Mouse (Mus musculus): ENCODE measurements around the gene Ankfn1.

Gene Ankfn1

DNA sequence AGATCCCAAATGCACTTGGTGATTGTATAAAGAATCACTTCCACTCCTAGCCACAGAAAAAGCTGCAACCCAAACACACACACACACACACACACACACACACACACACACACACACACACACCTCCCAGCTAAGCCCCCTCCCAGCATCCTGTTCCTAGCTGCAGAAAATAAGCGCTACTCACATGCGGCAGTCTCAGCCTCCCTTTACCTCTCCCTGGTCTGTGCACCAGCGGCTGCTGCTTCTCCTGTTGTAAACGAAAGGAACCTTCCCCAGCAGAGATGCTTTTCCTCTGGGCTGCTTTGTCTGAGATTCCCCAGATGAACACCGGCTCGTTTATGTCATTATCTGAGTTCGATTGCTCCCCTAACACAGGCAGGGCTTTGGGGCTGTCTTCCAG, at the start of gene Ankfn1:
Gene Ankfn1 (minus strand): TSS at position 223 of the 400 bp plus-strand sequence.
- DNase-seq (ENCODE audit: inconsistent age in 2 of 2, low spot score in 1 of 2) = no peak

GRCm38 (mm10) chr11:89823661-89824446, 46.4 kb upstream of the Ankfn1 start:
- no peak for DNase-seq (ENCODE audit: inconsistent age in 2 of 2, low spot score in 1 of 2)

GRCm38 (mm10) chr11:89818594-89818993, 41.1 kb upstream of the Ankfn1 start:
- no peak for DNase-seq (ENCODE audit: inconsistent age in 2 of 2, low spot score in 1 of 2)

- no peak for DNase-seq (ENCODE audit: inconsistent age in 2 of 2, low spot score in 1 of 2)
Measured at GRCm38 (mm10) chr11:89811403-89811802, 34.0 kb upstream of the Ankfn1 start.

- DNase-seq (ENCODE audit: inconsistent age in 2 of 2, low spot score in 1 of 2) = no peak
Measured at GRCm38 (mm10) chr11:89807998-89808397, 30.5 kb upstream of the Ankfn1 start.

- no peak for DNase-seq (ENCODE audit: inconsistent age in 2 of 2, low spot score in 1 of 2)
Measured at GRCm38 (mm10) chr11:89804822-89805221, 27.4 kb upstream of the Ankfn1 start.

DNA sequence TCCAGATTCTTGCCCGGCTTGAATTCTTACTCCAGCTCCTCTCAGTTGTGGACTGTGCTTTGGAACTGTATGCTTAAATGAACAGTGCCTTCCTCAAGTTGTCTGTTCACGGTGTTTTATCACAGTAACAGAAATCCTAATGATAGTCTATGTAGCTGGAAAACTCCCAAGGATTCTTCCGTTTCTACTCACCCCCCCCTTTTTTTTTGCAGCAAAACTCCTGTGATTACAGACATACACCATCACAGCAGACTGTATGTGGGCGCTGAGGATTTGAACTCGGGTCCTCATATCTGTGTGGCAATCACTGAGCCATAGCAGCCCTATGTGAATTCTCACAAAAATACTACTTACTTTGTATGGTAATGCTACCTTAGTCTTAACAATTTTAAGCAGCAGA, 26.5 kb upstream of the Ankfn1 start:
- DNase-seq (ENCODE audit: inconsistent age in 2 of 2, low spot score in 1 of 2) = no peak

- no peak for DNase-seq (ENCODE audit: inconsistent age in 2 of 2, low spot score in 1 of 2)
Measured at GRCm38 (mm10) chr11:89792709-89793108, 15.3 kb upstream of the Ankfn1 start.

GRCm38 (mm10) chr11:89776070-89776469, 1.4 kb downstream of the Ankfn1 start:
- DNase-seq (ENCODE audit: inconsistent age in 2 of 2, low spot score in 1 of 2) = no peak

DNA sequence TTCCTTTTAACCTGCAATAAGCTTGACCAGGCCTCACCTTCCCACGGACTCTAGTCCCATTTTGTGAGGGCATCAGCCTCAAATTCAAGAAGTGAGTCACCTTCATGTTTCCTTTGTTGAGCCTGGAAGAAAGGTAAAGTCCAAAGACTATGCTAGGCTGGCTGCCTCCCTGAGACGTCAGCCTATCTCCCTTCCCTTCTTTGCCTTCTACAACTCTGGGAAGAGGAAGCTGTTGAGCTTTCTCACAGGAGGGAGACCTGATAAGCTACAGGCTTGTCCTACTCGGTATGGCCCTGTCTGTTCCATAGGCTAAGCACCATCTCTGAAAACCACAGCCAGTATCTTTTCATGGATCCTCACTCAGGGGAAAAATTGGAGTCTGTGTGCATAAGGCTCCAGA, 2.5 kb downstream of the Ankfn1 start:
- DNase-seq (ENCODE audit: inconsistent age in 2 of 2, low spot score in 1 of 2) = no peak

DNA sequence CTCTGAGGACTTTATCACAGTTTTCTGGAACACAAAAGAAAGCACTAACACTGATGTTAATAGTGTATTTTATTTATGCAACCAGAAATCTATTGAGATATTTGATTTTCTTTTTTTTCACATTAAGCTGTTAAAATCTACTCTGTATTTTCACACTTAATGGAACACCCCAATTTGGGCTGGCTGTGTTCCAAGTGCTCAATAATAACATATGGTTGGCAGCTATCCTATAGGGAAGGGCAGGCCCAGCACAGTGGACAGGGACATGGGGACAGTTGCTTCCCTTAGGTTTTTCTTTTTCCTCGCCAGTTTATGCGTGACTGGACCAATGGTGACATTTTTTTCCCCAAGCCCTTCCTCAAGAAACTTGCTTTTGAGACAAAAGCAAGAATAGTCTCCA, 4.5 kb downstream of the Ankfn1 start:
- no peak for DNase-seq (ENCODE audit: inconsistent age in 2 of 2, low spot score in 1 of 2)

- DNase-seq (ENCODE audit: inconsistent age in 2 of 2, low spot score in 1 of 2) = no peak
Measured at GRCm38 (mm10) chr11:89765770-89766148, 11.7 kb downstream of the Ankfn1 start.

- DNase-seq (ENCODE audit: inconsistent age in 2 of 2, low spot score in 1 of 2) = no peak
Measured at GRCm38 (mm10) chr11:89765014-89765769, 12.3 kb downstream of the Ankfn1 start.

- no peak for DNase-seq (ENCODE audit: inconsistent age in 2 of 2, low spot score in 1 of 2)
Measured at GRCm38 (mm10) chr11:89733973-89734693, 43.3 kb downstream of the Ankfn1 start.

DNA sequence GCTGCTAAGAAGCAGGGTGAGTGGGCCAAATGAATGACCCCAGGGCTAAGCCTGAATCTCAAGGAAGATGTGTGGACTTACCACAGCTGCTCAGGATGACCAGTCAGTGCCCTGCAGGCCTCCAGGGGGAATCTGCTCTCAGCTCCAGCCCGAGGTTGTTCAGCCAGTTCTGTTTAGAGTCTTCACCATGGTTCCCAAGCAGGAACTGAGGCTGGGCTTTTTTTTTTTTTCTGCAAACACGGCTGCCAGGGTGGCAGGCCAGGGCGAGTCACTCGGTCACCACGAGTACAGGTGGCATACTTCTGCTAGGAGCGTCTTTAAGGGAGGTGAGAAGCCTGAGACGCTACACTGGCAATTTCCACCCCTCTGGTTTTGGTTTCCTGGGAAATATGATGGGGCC, 43.9 kb downstream of the Ankfn1 start:
- DNase-seq (ENCODE audit: inconsistent age in 2 of 2, low spot score in 1 of 2) = no peak

- DNase-seq (ENCODE audit: inconsistent age in 2 of 2, low spot score in 1 of 2) = peak; percentile 61 to 92
Measured at GRCm38 (mm10) chr11:89720847-89721246, 56.6 kb downstream of the Ankfn1 start.

DNA sequence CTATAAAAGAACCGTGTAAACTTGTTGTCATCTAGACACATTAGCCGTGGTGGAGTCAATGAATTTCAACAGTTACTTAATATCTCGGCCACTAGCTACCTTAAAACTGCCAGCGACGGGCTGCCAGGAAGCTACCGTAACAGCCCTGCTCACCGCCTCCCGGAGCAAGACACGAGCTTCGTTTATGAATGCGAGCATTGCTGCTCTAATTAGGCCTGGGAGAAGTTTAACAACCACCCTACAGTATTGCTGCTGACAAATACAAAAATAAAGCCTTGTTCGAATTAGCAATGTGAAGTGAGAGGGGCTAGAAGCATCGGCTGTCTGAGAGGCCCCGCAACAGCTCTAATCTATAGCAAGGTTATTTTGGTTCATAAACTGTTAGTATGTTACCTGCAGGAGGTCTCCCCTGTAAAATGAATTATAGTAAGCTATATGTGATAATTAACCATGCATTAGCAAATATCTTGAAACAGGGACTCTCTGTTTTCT, 58.9 kb downstream of the Ankfn1 start:
- no peak for DNase-seq (ENCODE audit: inconsistent age in 2 of 2, low spot score in 1 of 2)

DNA sequence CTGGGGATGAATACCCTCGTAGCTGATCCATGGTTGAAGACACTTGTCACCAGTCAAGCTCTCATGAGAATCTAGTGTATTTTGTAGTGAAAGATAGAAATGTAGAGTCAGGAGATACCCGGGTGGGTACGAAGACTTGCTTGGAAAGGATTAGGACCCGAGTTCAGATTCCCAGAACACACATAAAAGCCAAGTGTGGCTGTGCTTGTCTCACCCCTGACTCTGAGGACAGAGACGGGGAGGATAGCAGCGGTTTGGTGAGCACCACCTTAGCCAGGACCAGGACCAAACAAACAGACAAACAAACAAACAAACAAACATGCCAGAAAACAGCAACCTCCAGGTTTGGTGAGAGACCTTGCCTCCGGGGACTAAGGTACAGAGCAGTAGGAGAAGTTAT, 61.1 kb downstream of the Ankfn1 start:
- no peak for DNase-seq (ENCODE audit: inconsistent age in 2 of 2, low spot score in 1 of 2)

DNA sequence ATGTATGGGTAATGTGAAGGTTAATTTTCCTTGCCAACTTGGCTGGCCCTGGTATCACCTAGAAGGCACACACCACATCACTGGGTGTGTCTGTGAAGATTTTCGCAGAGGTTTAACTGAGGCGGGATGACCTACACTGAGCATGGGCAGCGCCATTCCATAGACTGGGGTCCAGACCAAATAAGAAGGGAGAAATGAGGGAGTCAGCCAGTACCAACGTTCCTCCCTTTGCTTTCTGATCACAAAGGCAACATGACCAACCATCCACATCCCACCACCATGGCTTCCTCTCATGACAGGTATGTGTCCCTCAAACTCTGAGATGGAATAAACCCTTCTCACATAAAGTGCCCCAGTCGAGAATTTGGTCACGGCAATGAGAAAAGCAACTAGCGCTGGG, 68.9 kb downstream of the Ankfn1 start:
- no peak for DNase-seq (ENCODE audit: inconsistent age in 2 of 2, low spot score in 1 of 2)

DNA sequence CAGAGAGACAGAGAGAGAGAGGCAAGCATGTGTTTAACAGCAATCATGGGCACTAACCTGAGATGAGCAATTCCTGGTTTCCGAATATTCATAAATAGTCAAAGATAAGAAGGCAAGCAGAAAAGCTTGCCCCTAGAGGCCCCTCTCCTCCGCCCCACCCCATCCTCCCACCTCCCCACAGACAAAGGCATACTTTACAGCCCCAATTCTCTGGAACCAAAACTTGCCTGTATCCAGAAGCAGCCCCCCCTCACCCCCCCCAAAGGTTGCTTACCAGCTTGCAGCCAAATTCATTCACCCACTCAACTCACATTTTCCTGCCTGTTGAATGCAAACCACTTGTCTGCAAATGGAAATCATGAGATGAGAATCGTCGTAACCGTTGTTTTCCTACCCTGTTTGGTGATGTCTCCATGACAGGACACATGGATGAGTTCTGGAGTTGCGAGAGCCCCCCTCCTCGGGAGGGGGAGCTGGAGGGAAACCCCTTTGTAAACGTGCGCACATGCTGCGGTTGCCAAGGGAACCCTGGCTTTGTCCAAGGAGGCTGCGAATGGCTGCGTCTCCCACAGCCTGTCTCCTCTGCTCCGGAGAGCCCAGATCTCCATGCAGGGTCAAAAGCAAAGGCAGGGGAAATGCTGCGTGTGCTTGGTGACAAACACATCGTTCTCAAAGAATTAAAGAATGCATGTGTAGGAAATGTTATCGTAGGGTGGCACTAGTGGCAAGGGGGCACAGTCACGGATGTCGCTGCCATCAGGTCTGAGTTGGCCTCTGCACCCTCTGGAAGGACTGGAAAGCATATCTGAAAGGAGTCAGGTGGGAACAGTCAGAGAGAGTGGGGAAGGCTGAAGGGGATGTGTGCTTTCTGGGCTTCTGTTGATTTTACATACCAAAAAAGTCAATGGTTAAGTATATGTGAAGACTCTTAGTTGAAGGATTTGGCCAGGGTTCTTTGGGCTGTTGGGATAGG, 80.7 kb downstream of the Ankfn1 start:
- DNase-seq (ENCODE audit: inconsistent age in 2 of 2, low spot score in 1 of 2) = no peak

Data from adrenal gland, adult (tissue).